Mouse (Mus musculus) layer of hippocampus, adult 18-20 months (tissue): ENCODE measurements around the gene Bola3. TPM values are rescaled to one million over a fixed set of nuclear protein-coding genes. Genes with fewer than 3 reads are reported as not detected.

Source experiments
- DNase-seq, 2 experiments: peaks; one replicate each; pipeline ENCODE4 v3.0.0; 2022; ENCODE audit warnings: low spot score in 2 of 2
- long read RNA-seq: library from polyadenylated mRNA; stranded (forward); transcript quantifications from one replicate; pipeline ENCODE4 v2.0.0, GENCODE M21; 2021
- total RNA-seq, 2 experiments: library from RNA; stranded (reverse); gene quantifications; 2 replicates each; pipeline ENCODE4 v1.2.3; 2021

Bola3 gene
- 10 to 100 TPM; 47.1 to 58.9 TPM for total RNA-seq
- long read RNA-seq, transcript Bola3-207 (4 exons, 2,312 nt): major isoform, 32 of 42 reads
- long read RNA-seq, partial matches to known transcripts: 1 of 42 reads
- long read RNA-seq, other reads (novel, unspliced or antisense): 8 of 42 reads

DNA sequence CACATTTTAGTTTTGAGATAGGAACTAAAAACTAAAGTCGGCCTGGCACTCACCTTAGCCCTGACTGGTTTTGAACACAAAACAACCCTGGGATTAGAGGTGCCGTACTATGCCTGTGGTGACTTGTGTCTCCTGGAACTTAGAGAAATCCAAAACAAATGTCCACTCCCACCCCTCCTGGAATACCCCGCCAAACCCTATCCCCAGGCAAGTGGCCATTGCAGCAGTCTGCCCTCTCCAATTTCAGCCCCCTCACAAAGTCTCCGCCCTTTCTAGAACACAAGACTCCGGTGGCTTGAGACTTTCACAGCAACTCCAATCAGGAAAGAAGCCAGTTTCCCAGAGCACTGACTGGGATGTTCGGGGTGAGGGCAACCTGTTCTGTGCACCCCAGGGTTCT lies at the start of gene Bola3:
Bola3 (plus strand) TSS at position 275 of the 400 bp plus-strand sequence.
- no peak for DNase-seq

DNA sequence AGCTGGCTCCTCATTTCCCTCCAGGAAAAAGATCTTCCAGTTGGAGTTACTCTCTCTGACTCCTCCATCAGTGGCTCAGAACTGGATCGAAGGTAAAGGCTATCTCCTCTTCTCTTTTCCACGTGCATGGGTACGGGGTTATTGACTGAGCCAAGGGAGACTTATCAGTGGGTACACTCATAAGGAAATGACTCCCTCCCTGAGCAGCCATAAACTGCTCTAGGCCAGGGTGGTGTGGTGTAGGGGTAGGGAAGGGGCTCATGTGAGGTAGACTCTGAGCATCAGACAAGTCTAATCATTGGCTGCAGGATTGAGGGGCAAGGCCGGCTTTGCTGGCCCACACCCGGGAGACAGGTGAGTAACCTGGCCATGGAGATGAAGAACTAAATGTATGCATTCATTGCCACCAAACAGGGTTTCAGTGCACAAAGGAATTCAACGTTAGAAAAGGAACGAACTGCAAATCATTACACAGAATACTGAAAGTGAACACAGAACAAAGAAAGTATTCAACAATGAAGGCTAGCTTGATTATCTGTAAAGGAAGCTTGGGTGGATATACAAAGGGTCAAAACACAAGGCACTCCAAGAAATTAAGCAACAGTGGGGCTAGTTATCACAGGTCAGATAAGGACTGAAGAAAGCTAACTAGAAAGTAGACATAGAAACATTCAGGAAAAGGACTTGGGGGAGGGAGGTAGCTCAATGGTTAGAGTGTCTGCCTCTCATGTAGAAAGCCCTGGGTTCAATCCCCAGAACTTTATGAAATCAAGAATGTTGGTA lies 48.3 kb upstream of the Bola3 start:
- no peak for DNase-seq

DNA sequence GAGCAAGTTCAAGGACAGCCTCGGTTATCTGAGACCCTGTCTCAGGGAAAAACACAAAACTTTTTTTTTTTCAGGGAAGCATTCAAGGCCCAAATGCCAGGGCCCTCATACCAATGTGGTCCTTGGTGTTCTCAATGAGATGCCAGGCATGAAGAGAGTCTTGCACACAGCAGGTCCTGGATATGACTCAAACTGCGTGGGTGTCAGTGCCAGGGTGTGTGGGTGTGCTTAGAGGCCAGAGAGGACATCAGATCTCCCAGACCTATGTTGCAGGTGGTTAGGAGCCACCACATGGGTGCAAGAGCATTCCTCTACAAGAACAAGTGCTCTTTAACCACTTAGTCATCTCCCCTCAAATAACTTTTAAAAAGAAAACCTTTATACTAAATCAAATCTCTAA lies 47.7 kb upstream of the Bola3 start:
- no peak for DNase-seq

DNA sequence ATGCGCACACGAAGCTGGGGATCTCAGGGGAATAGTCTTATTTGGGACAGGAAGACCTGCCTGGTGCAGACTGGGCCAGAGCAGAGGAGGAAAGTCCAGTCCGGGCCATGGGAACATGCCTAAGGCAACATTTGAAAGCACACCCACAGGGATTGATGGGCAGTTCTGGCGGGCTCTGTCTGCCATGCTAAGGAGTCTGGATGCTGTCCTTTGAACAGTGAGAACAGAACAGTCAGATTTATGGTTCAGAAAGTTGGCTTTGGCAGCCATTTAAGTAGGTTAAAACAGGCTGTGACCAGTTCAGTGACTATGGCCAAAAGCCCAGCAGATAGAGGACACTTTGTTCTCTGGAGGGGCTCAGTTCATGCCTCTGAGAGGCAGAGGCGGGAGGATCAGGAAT lies 46.7 kb upstream of the Bola3 start:
- DNase-seq: no peak

DNA sequence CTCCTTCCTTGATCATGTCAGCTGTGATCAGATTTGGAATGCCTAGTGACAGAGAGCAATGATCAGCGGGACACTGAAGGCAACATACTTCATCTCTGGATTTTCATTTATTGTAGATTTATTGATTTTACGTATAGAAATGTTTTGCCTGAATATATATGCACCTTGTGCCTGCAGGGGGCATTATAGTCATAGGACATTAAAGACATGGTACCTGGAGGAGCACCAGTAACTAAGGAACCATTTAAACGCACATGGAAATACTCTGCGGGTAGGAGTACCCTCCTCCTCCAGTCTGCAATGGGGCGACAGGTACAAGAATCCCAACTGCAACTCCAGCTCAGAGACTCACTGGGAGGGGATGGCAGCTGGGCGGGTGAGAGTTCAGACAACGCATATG lies 39.9 kb upstream of the Bola3 start:
- no peak for DNase-seq

DNA sequence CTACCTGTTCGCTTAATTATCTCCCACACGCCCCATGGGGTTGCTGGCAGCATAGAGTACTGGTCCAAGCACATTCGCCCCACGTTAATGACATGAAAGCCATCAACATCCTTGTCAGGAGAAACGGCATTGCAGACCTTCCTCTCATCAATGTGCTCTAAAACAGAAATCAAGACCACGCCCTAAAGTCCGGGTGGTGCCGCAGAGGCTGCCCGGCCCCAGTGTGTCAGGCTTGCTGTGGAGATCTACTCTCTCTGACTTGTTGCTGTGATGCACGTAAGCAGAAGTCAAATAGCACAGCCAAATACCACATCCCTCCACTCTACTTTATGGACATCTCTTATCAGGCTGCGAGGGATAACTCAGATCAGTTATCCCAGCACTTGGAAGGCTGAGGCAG lies 37.7 kb upstream of the Bola3 start:
- DNase-seq: no peak

- no peak for DNase-seq
These were observed 36.9 kb upstream of the Bola3 start for GRCm38 (mm10) chr6:83312021-83312420.

DNA sequence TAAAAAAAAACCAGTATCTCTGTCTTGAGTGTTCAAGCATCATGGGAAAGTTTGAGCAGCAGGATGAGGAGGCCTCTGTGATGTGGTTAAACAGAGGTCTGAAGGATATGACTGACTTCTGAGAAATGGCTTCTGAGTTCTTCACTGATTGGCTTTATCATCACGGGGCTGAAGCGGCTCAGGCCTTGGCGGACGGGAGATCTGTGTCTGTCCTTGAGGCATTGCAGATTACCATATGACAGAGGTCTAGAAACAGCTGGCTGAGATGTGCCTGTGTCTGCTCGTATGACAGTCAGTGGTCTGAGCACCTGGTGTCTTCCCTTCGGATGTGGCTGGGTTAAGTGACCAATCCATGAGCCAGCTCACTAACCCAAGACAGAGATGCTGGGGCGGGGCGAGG lies 36.4 kb upstream of the Bola3 start:
- no peak for DNase-seq

DNA sequence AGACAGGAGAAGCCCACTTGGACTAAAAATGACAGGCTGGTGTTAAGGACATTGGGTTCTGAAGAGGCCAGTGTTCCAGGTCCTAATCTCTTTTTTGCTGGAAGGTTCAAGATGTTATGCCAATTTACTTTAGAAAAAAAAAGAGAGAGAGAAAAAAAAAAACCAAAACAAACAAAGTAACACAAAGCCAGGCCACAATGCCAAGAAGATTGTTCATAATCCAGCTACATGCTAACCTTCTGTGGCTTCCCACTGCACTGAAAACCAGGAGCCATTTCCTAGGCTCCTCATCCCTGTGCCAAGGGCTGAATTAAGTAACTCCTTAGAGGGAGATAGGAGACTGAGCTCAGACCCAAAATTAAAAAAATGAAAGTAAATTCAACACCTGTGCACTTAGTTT lies 33.7 kb upstream of the Bola3 start:
- no peak for DNase-seq

DNA sequence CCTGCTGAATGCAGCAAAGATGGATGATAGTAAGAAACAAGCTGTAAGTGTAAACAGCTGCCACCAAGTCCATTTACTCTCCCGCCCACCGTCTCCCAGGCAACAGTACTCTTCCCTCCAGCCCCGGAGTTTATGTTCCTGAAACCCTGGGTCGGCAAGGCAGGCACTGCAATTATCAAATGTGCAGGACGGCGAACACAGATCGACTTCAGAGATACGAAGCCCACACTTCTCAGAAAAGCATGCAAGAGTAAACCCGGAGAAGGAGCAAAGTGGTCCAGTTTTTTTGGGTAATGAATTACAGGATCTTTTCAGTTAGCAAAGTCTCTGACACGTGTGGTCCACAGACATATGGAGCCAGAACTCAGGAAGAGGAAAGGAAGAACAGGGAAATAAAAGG lies 32.9 kb upstream of the Bola3 start:
- peak; percentile 3 to 21 for DNase-seq

- peak; percentile 87 to 94 for DNase-seq
These were observed 31.7 kb upstream of the Bola3 start for GRCm38 (mm10) chr6:83317108-83317741.

DNA sequence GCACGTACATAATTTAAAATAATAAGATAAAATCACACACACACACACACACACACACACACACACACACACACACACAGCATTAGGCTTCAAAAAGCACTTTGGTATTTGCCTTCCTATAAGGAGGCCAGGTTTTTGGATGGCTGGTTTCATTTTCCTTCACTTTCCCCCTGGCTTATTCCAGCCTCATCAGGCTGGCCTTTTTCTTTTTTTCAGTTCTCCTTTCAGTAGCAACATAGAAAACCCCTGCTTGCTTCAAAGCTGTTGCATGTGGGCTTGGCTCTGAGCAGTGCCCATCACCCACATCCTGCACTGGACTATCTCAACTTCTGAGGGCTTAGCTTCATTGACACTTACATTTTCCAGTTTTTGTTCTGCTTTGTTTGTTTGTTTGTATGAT lies 27.0 kb upstream of the Bola3 start:
- no peak for DNase-seq

DNA sequence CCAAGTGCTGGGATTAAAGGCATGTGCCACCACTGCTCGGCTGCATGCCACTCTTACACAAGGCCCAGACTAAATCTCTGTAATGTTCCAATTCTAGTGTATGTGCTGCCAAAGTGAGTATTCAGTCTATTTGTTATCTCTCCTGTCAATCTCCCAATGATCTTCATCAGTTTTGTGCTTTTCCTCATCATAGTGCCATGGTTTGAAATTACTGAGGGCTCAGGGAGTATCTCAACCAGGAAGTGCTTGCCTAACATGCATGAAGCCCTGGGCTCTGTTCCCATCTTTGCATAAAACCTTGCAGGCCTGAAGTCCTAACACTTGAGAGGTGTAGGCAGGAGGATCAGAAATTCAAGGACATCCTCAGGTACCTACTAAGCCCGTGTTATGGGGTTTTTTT lies 26.2 kb upstream of the Bola3 start:
- DNase-seq: no peak

GRCm38 (mm10) chr6:83323652-83324419 lies 25.1 kb upstream of the Bola3 start:
- no peak for DNase-seq

DNA sequence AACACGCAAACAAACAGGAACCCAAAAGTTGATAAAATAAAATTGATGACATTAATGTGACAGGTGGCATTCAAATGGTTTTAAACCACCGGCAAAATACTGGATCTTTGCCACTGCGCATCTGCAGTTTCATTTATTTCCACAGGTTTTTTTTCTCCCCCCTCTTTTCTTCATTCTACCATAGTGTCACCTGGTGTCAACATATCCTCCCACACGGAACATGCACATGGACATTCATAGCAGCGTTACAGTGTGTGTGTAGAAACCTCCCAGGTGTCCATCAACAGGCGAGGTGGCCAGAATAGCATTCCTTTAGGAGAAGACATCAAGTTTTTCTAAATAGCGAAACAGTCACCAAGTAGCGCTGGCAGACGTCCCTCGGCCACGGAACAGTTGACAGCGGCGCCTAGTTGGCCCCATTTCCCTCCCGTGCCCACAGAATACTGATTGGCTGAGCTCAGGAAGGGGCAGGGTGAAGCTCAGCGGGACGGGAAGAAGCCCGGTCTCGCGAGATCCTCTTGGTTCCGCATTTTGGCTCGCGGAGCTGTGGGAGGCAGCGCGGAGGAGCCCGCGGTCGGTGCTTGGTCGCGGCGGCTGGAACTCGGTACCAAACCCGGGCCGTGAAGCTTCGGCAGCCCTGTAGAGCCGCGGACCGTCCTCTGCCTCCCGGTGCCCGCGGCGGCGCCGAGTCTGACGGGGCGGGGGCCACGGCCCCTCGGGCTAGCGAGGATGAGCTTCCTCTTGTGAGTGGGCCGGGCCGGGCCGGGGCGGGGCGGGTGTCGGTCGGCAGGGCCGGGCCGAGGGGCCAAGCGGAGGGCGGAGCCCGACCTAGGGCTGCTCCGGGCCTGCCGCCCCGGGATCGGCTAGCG lies 23.2 kb upstream of the Bola3 start, which contains the start of the genes Mthfd2 and Mob1a:
Mthfd2 (minus strand) TSS at position 384 of the 869 bp plus-strand sequence.
Mob1a (plus strand) TSS at position 492 of the 869 bp plus-strand sequence.
- DNase-seq: peak; percentile 90 to 96

- no peak for DNase-seq
These were observed 22.6 kb upstream of the Bola3 start for GRCm38 (mm10) chr6:83326394-83326736.

DNA sequence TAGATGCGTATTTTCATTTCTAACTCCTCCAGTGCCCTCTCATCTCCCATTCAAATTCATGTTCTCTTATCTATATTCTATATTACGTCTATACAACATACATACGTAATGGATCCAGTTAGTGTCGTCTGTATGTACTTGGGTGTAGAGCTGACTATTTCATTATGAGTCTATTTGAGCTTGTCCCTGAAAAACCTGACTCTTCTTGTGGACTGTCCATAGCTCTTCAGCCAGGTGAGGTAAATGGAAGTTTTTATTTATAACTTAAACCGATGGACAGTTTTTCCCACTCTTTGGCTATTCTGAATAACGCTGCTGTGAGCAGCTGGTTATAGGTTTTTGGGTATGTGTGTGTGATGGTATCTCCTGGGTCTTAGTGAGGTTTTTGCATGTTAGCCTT lies 22.2 kb upstream of the Bola3 start:
- no peak for DNase-seq

DNA sequence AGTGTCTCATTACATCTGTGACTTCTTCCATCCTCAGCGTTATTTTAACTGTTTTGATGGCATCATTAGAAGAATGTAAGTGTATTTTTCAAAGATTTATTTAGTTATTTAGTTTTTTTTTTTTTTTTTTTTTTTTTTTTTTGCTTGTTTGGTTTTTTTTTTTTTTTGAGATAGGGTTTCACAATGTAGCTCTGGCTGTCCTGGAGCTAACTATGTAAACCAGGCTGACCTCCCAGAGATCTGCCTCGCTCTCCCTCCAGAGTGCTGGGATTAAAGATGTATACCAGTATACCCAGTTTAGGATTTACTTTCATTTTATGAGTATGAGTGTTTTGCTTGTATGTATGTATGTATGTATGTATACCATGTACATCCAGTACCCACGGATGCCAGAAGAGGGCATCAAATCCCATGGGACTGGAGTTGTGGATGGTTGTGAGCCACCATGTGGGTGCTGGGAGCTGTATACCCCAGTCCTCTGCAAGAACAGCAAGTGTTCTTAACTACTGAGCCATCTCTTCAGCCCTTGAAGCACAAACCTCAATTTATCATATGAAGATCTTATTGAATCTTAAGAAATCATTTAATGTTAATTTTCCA lies 21.3 kb upstream of the Bola3 start:
- DNase-seq: no peak

DNA sequence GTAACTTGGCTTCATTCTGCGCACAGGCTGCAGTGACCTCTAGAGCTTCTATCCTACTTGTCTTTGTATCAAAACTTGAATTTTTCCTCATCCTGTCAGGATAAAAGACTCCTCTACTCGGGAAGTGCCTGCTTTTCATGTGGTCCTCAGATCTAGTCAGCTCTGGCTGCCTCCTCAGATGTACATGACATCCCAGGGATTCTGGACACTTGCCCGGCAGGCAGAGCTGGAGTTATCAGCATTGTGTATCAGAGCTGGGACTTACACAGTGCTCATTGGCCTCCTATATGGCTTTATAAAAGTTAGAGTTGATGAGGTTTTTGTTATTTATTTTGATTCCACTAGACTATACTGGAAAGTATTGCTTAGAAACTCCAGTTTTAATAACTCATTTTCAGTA lies 7.6 kb upstream of the Bola3 start:
- no peak for DNase-seq

GRCm38 (mm10) chr6:83342957-83343356 lies 6.0 kb upstream of the Bola3 start:
- no peak for DNase-seq
